Mouse (Mus musculus) regulatory T cell (primary cell): Measurements from ENCODE around the gene Exd2.

Experiments
- in situ Hi-C: fragments of 300-600 bp; cut with MboI, MseI; formaldehyde crosslinking; loops from one replicate; pipeline ENCODE4 v1.15.1; 2025; ENCODE audit warnings: high pct_unique_total_duplicates

The Exd2 gene

GRCm38 (mm10) chr12:80462942-80463651 lies at the start of gene Exd2:
Exd2 (plus strand) TSS chr12:80463095.
- in situ Hi-C loops = loop anchor here (10.0 kb wide), 1 partner anchor 1548 kb away; no protein-coding TSS in a partner anchor

- in situ Hi-C loops = no loop called here
These were observed 47.8 kb upstream of the Exd2 start for GRCm38 (mm10) chr12:80415100-80415499.

- in situ Hi-C loops = no loop called here
These were observed 35.2 kb upstream of the Exd2 start for GRCm38 (mm10) chr12:80427683-80428082.

- in situ Hi-C loops = no loop called here
These were observed 29.6 kb upstream of the Exd2 start for GRCm38 (mm10) chr12:80433266-80433665.

- in situ Hi-C loops = no loop called here
These were observed 28.3 kb upstream of the Exd2 start for GRCm38 (mm10) chr12:80434601-80434960.

- in situ Hi-C loops = no loop called here
These were observed 27.8 kb upstream of the Exd2 start for GRCm38 (mm10) chr12:80434961-80435691.

GRCm38 (mm10) chr12:80435887-80436286 lies 27.0 kb upstream of the Exd2 start:
- in situ Hi-C loops = no loop called here

GRCm38 (mm10) chr12:80436336-80436976 lies 26.4 kb upstream of the Exd2 start, which contains the start of gene Dcaf5:
Dcaf5 (minus strand) TSS chr12:80436601.
- in situ Hi-C loops = no loop called here

GRCm38 (mm10) chr12:80437051-80437675 lies 25.7 kb upstream of the Exd2 start:
- in situ Hi-C loops = no loop called here

- in situ Hi-C loops = no loop called here
These were observed 21.9 kb upstream of the Exd2 start for GRCm38 (mm10) chr12:80440957-80441356.

GRCm38 (mm10) chr12:80444525-80445109 lies 18.3 kb upstream of the Exd2 start:
- in situ Hi-C loops = no loop called here

GRCm38 (mm10) chr12:80453506-80453905 lies 9.4 kb upstream of the Exd2 start:
- in situ Hi-C loops = no loop called here

GRCm38 (mm10) chr12:80458033-80458432 lies 4.9 kb upstream of the Exd2 start:
- in situ Hi-C loops = no loop called here

- in situ Hi-C loops = loop anchor here (10.0 kb wide), 1 partner anchor 1548 kb away; no protein-coding TSS in a partner anchor
These were observed 501 bp upstream of the Exd2 start for GRCm38 (mm10) chr12:80462292-80462896.

GRCm38 (mm10) chr12:80463666-80464269 lies 873 bp downstream of the Exd2 start:
- in situ Hi-C loops = loop anchor here (10.0 kb wide), 1 partner anchor 1549 kb away; no protein-coding TSS in a partner anchor

- in situ Hi-C loops = no loop called here
These were observed 7.3 kb downstream of the Exd2 start for GRCm38 (mm10) chr12:80470206-80470605.

- in situ Hi-C loops = no loop called here
These were observed 9.0 kb downstream of the Exd2 start for GRCm38 (mm10) chr12:80471926-80472325.

- in situ Hi-C loops = no loop called here
These were observed 10.8 kb downstream of the Exd2 start for GRCm38 (mm10) chr12:80473731-80474130.

GRCm38 (mm10) chr12:80479986-80480385 lies 17.1 kb downstream of the Exd2 start:
- in situ Hi-C loops = no loop called here

- in situ Hi-C loops = no loop called here
These were observed 20.5 kb downstream of the Exd2 start for GRCm38 (mm10) chr12:80483397-80483796.

GRCm38 (mm10) chr12:80493311-80493710 lies 30.4 kb downstream of the Exd2 start:
- in situ Hi-C loops = no loop called here
